16 mouse cellular contexts compared by ENCODE assay signal in genomic region chr10:80805322-80805721, GRCm38 (mm10). TPM values are rescaled to one million over a fixed set of nuclear protein-coding genes. Genes with fewer than 3 reads are reported as not detected.
DNase-seq lines count a peak whose midpoint lies in the region; ATAC-seq and TF ChIP-seq lines count a peak whose summit lies in the region.
"Had no signal": no experiment of that assay in that cellular context is flagged by ENCODE, and none has a peak within 500 bp of the region (broad histone marks: within the 10 kb centered on the region; RNA-seq: fewer than 3 reads in every experiment).

No protein-coding gene starts in this region.

- peaks cover 16% of the 10 kb centered on the region for H3K27me3 ChIP-seq in heart, embryonic 12.5 days (replicated peaks)
- H3K27me3 ChIP-seq in liver, embryonic 11.5 days (replicated peaks; ENCODE audit: control insufficient read depth, insufficient read depth, low read length): peaks cover 40% of the 10 kb centered on the region
- H3K27me3 ChIP-seq in liver, postnatal 0 days (ENCODE audit: insufficient read depth, low read length): peaks cover 29% of the 10 kb centered on the region
- peaks cover 38% of the 10 kb centered on the region for H3K27me3 ChIP-seq in liver, embryonic 14.5 days (ENCODE audit: control insufficient read depth, insufficient read depth, low read length)

- peak; percentile 64 for DNase-seq in cerebellum, adult 11-12 months
- DNase-seq in cerebellum, adult 18-20 months: no peak
- DNase-seq in heart, adult 9 months (ENCODE audit: low spot score in 2 of 2): no peak
- DNase-seq in liver, embryonic 11.5 days (ENCODE audit: low spot score): no peak
- DNase-seq in liver, postnatal 0 days: no peak
- DNase-seq in liver, embryonic 14.5 days (ENCODE audit: low read depth in 3 of 3, low spot score in 3 of 3): no peak
- DNase-seq in spleen, adult 12 weeks (ENCODE audit: low spot score): no peak
- DNase-seq: gastrocnemius, postnatal 25 days had no signal

- H3K9ac ChIP-seq in heart, embryonic 12.5 days: peak overlapping the region; percentile 11; the same call in 1 of the 2 replicates
- no peak overlapping the region for H3K9ac ChIP-seq in liver, embryonic 11.5 days (ENCODE audit: low read depth, low read length)
- H3K9ac ChIP-seq in liver, postnatal 0 days (replicated peaks): no peak overlapping the region
- H3K9ac ChIP-seq in liver, embryonic 14.5 days (replicated peaks): no peak overlapping the region
- H3K9ac ChIP-seq: embryonic facial prominence, embryonic 12.5 days; lung, embryonic 14.5 days; midbrain, embryonic 15.5 days had no signal

- no peak for ATAC-seq in heart, embryonic 12.5 days (ENCODE audit: insufficient number of reproducible peaks, low FRiP score)
- ATAC-seq in liver, embryonic 11.5 days (replicated peaks; ENCODE audit: low FRiP score): 0 out of 2 replicates have a peak, but pooled peaks have one; percentile 2
- ATAC-seq in liver, postnatal 0 days: no peak
- peak; percentile 1; the same call in 1 of the 2 replicates for ATAC-seq in liver, embryonic 14.5 days (ENCODE audit: insufficient read depth)
- ATAC-seq: midbrain, embryonic 15.5 days had no signal

- H3K4me3 ChIP-seq in heart, embryonic 12.5 days: no peak overlapping the region
- no peak overlapping the region for H3K4me3 ChIP-seq in liver, embryonic 11.5 days (ENCODE audit: low read depth, low read length)
- H3K4me3 ChIP-seq in liver, postnatal 0 days (ENCODE audit: low read depth, low read length): no peak overlapping the region
- H3K4me3 ChIP-seq in liver, embryonic 14.5 days (ENCODE audit: insufficient read depth in 1 of 2, low read depth in 2 of 2, low read length in 2 of 2): no peak overlapping the region
- H3K4me3 ChIP-seq: embryonic facial prominence, embryonic 12.5 days; limb, embryonic 13.5 days; midbrain, embryonic 15.5 days had no signal

- peaks cover 57% of the 10 kb centered on the region for H3K4me1 ChIP-seq in heart, embryonic 12.5 days (replicated peaks)
- H3K4me1 ChIP-seq in liver, embryonic 11.5 days (replicated peaks; ENCODE audit: control insufficient read depth, insufficient read depth, low read length): peaks cover 49% of the 10 kb centered on the region
- H3K4me1 ChIP-seq in liver, postnatal 0 days (ENCODE audit: insufficient read depth): peaks cover 29% of the 10 kb centered on the region
- H3K4me1 ChIP-seq in liver, embryonic 14.5 days (replicated peaks; ENCODE audit: control insufficient read depth in 2 of 2, insufficient read depth in 2 of 2, low read length in 1 of 2): peaks cover 2 to 5% of the 10 kb centered on the region in 2 experiments; a peak in 3 of 4 replicates

- 82% methylated on average over 5 of the region's 5 CpGs for WGBS in heart, embryonic 12.5 days
- 87% methylated on average over 5 of the region's 5 CpGs for WGBS in liver, embryonic 11.5 days
- 67% methylated on average over 5 of the region's 5 CpGs for WGBS in liver, postnatal 0 days (ENCODE audit: insufficient replicate concordance)
- 75% methylated on average over 5 of the region's 5 CpGs for WGBS in liver, embryonic 14.5 days (ENCODE audit: insufficient replicate concordance)

- TF ChIP-seq EP300 in liver, postnatal 0 days (IDR thresholded peaks at IDR 0.05; ENCODE audit: low read depth): no peak
- TF ChIP-seq EP300 in liver, embryonic 14.5 days (IDR thresholded peaks at IDR 0.05; ENCODE audit: low read depth): no peak

- peaks cover 51% of the 10 kb centered on the region for H3K36me3 ChIP-seq in heart, embryonic 12.5 days
- peaks cover 40% of the 10 kb centered on the region for H3K36me3 ChIP-seq in liver, embryonic 11.5 days (ENCODE audit: control insufficient read depth, insufficient read depth, low read length)
- peaks cover 48% of the 10 kb centered on the region for H3K36me3 ChIP-seq in liver, postnatal 0 days (replicated peaks; ENCODE audit: insufficient read depth, low read length)
- peaks cover 38% of the 10 kb centered on the region for H3K36me3 ChIP-seq in liver, embryonic 14.5 days (replicated peaks; ENCODE audit: control insufficient read depth, insufficient read depth, low read depth)

- no peak for TF ChIP-seq CTCF in liver, postnatal 0 days (IDR thresholded peaks at IDR 0.05; ENCODE audit: low read depth)
- no peak for TF ChIP-seq CTCF in liver, embryonic 14.5 days (IDR thresholded peaks at IDR 0.05; ENCODE audit: low read depth)

- H3K27ac ChIP-seq in heart, embryonic 12.5 days (ENCODE audit: poor library complexity, severe bottlenecking): no peak overlapping the region
- no peak overlapping the region for H3K27ac ChIP-seq in liver, embryonic 11.5 days (ENCODE audit: low read depth, low read length)
- no peak overlapping the region for H3K27ac ChIP-seq in liver, postnatal 0 days (ENCODE audit: low read depth)
- no peak overlapping the region for H3K27ac ChIP-seq in liver, embryonic 14.5 days
- H3K27ac ChIP-seq: embryonic facial prominence, embryonic 12.5 days; limb, embryonic 13.5 days; macrophage; midbrain, embryonic 15.5 days had no signal

- H3K4me2 ChIP-seq in heart, embryonic 12.5 days: no peak overlapping the region
- H3K4me2 ChIP-seq in liver, embryonic 11.5 days: no peak overlapping the region
- no peak overlapping the region for H3K4me2 ChIP-seq in liver, postnatal 0 days (ENCODE audit: low read depth, low read length)
- H3K4me2 ChIP-seq in liver, embryonic 14.5 days (ENCODE audit: low read depth): no peak overlapping the region
- H3K4me2 ChIP-seq: lung, embryonic 14.5 days; midbrain, embryonic 15.5 days had no signal

- H3K9me3 ChIP-seq in heart, embryonic 12.5 days (replicated peaks): no peaks in the 10 kb centered on the region
- H3K9me3 ChIP-seq in liver, embryonic 11.5 days (ENCODE audit: control insufficient read depth, low read length): no peaks in the 10 kb centered on the region
- H3K9me3 ChIP-seq in liver, postnatal 0 days (ENCODE audit: low read length): no peaks in the 10 kb centered on the region
- H3K9me3 ChIP-seq in liver, embryonic 14.5 days (ENCODE audit: control insufficient read depth, low read length): no peaks in the 10 kb centered on the region
- H3K9me3 ChIP-seq: embryonic facial prominence, embryonic 12.5 days; limb, embryonic 13.5 days; midbrain, embryonic 15.5 days had no signal

RNA-seq across cellular contexts. Expression of gene Amh, which starts 0.3 kb away (rescaled TPM):
- polyA plus RNA-seq in heart, embryonic 12.5 days (2016; fragmentation: Nextera tagmentation; extraction: Ambion mirVana): 0.14 and 0.23 TPM in 2 replicates
- polyA plus RNA-seq in liver, embryonic 11.5 days (2014; fragmentation: Nextera tagmentation; extraction: Ambion mirVana): 0.14 TPM in 1 of 2 replicates, not detected in the other
- 0.06 TPM in 1 of 2 replicates, not detected in the other for polyA plus RNA-seq in liver, postnatal 0 days (2015; fragmentation: Nextera tagmentation; extraction: Ambion mirVana)
- 0.31 and 0.36 TPM in 2 replicates for polyA plus RNA-seq in liver, embryonic 14.5 days (2012; rRNA removed)
- 0.08 TPM in 1 of 2 replicates, not detected in the other for polyA plus RNA-seq in liver, embryonic 14.5 days (2014; fragmentation: Nextera tagmentation; extraction: Ambion mirVana)
- polyA plus RNA-seq: CD4-positive, CD25-positive, alpha-beta regulatory T cell, adult 4 months; embryonic facial prominence, embryonic 12.5 days; limb, embryonic 13.5 days; macrophage; stomach, embryonic 14.5 days had no signal

RNA-seq across cellular contexts. Expression of gene Plekhj1, which starts 6.9 kb away (rescaled TPM):
- 82.4 and 83.2 TPM in 2 replicates for polyA plus RNA-seq in heart, embryonic 12.5 days (2016; fragmentation: Nextera tagmentation; extraction: Ambion mirVana)
- 178 and 188 TPM in 2 replicates for polyA plus RNA-seq in liver, embryonic 11.5 days (2014; fragmentation: Nextera tagmentation; extraction: Ambion mirVana)
- 42.0 and 43.7 TPM in 2 replicates for polyA plus RNA-seq in liver, postnatal 0 days (2015; fragmentation: Nextera tagmentation; extraction: Ambion mirVana)
- polyA plus RNA-seq in liver, embryonic 14.5 days (2012; rRNA removed): 46.7 and 50.8 TPM in 2 replicates
- 77.0 and 85.0 TPM in 2 replicates for polyA plus RNA-seq in liver, embryonic 14.5 days (2014; fragmentation: Nextera tagmentation; extraction: Ambion mirVana)

RNA-seq across cellular contexts. Expression of gene Sf3a2, which starts 7.3 kb away (rescaled TPM):
- polyA plus RNA-seq in heart, embryonic 12.5 days (2016; fragmentation: Nextera tagmentation; extraction: Ambion mirVana): 51.2 and 58.3 TPM in 2 replicates
- 116 and 121 TPM in 2 replicates for polyA plus RNA-seq in liver, embryonic 11.5 days (2014; fragmentation: Nextera tagmentation; extraction: Ambion mirVana)
- 20.9 and 22.2 TPM in 2 replicates for polyA plus RNA-seq in liver, postnatal 0 days (2015; fragmentation: Nextera tagmentation; extraction: Ambion mirVana)
- polyA plus RNA-seq in liver, embryonic 14.5 days (2012; rRNA removed): 26.1 and 35.6 TPM in 2 replicates
- polyA plus RNA-seq in liver, embryonic 14.5 days (2014; fragmentation: Nextera tagmentation; extraction: Ambion mirVana): 36.1 and 40.7 TPM in 2 replicates

RNA-seq across cellular contexts. Expression of gene Jsrp1, which starts 8.0 kb away (rescaled TPM):
- polyA plus RNA-seq in heart, embryonic 12.5 days (2016; fragmentation: Nextera tagmentation; extraction: Ambion mirVana): 6.1 and 6.7 TPM in 2 replicates
- polyA plus RNA-seq in liver, embryonic 11.5 days (2014; fragmentation: Nextera tagmentation; extraction: Ambion mirVana): 1.1 and 1.5 TPM in 2 replicates
- 1.6 TPM in 1 of 2 replicates, not detected in the other for polyA plus RNA-seq in liver, postnatal 0 days (2015; fragmentation: Nextera tagmentation; extraction: Ambion mirVana)
- 0.15 TPM in 1 of 2 replicates, not detected in the other for polyA plus RNA-seq in liver, embryonic 14.5 days (2012; rRNA removed)
- not detected in 2 replicates for polyA plus RNA-seq in liver, embryonic 14.5 days (2014; fragmentation: Nextera tagmentation; extraction: Ambion mirVana)
- polyA plus RNA-seq: CD4-positive, CD25-positive, alpha-beta regulatory T cell, adult 4 months; macrophage had no signal

RNA-seq across cellular contexts. Expression of gene Oaz1, which starts 21.1 kb away (rescaled TPM):
- polyA plus RNA-seq in heart, embryonic 12.5 days (2016; fragmentation: Nextera tagmentation; extraction: Ambion mirVana): 1,577 and 1,597 TPM in 2 replicates
- polyA plus RNA-seq in liver, embryonic 11.5 days (2014; fragmentation: Nextera tagmentation; extraction: Ambion mirVana): 1,793 and 1,800 TPM in 2 replicates
- polyA plus RNA-seq in liver, postnatal 0 days (2015; fragmentation: Nextera tagmentation; extraction: Ambion mirVana): 1,017 and 1,029 TPM in 2 replicates
- 673 and 795 TPM in 2 replicates for polyA plus RNA-seq in liver, embryonic 14.5 days (2012; rRNA removed)
- polyA plus RNA-seq in liver, embryonic 14.5 days (2014; fragmentation: Nextera tagmentation; extraction: Ambion mirVana): 1,285 and 1,384 TPM in 2 replicates

Comparison
In these comparisons a context has a peak if more than half of its experiments do, and no peak if none do; other contexts are left out.
1. ATAC-seq: peak in liver, embryonic 11.5 days (single experiment) and liver, embryonic 14.5 days (single experiment); none in heart, embryonic 12.5 days (single experiment) and liver, postnatal 0 days (single experiment).